Mouse (Mus musculus): ENCODE results near the gene Pigc.

The Pigc gene

DNA sequence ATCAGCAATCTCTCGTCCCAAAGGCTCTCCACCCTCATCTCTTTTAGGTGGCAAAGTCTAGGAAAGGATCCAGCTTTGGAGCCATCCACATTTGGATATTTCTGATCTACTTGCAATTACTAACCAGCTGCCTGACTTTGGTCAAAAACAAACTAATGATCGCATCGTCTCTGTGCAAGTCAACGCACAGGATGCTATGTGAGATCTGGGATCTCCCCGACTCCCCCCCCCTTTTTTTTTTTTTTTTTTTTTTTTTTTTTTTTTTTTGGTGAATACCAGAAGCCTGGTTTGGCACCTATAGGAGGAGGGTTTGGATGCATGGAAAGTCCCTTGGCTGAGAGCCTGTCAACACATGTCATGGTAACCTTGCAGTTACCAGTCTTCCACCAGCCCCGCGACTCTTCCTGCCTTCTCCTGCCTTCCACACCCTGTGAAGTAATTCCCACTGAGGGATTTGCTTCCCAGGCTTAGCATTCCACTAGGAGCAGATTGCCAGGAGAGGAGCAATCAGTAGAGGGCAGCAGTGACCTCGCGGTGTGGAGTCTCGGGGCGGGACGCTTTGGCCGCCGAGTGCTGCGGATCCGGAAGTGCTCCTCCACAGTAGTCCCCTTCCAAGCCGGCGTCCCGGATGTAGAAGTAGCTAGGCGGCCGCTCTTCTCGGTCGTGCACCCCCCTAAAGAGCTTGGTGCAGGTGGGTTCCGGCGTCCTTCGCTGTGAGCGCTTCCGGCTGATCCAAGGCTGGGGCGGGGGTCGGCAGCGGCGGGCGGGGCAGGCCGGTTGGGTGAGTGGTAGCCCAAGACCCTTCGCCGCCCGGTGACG is at the start of gene Pigc:
Gene Pigc (plus strand): TSS at position 598 of the 819 bp plus-strand sequence.
- in situ Hi-C loops (cut with MboI, MseI), result no loop called here

DNA sequence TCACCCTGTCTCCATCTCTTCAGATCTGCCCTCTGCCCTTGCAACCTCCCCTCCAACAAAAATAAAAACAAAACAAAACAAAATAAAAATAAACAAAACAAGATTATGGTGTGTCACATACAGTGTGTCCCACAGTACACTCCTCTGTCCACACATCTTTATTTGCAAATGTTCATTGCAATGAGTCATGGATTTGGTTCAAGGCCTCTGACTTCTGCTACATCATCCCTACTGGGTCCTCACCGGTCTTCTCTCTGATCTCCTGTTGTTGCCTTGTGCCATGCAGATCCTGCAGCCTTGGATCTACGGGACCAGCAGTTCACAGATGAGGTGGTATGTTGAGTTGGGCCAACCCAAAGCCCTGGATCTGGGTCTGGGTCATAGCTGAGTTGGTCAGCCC is 49.4 kb upstream of the Pigc start:
- in situ Hi-C loops (cut with MboI, MseI), result no loop called here

DNA sequence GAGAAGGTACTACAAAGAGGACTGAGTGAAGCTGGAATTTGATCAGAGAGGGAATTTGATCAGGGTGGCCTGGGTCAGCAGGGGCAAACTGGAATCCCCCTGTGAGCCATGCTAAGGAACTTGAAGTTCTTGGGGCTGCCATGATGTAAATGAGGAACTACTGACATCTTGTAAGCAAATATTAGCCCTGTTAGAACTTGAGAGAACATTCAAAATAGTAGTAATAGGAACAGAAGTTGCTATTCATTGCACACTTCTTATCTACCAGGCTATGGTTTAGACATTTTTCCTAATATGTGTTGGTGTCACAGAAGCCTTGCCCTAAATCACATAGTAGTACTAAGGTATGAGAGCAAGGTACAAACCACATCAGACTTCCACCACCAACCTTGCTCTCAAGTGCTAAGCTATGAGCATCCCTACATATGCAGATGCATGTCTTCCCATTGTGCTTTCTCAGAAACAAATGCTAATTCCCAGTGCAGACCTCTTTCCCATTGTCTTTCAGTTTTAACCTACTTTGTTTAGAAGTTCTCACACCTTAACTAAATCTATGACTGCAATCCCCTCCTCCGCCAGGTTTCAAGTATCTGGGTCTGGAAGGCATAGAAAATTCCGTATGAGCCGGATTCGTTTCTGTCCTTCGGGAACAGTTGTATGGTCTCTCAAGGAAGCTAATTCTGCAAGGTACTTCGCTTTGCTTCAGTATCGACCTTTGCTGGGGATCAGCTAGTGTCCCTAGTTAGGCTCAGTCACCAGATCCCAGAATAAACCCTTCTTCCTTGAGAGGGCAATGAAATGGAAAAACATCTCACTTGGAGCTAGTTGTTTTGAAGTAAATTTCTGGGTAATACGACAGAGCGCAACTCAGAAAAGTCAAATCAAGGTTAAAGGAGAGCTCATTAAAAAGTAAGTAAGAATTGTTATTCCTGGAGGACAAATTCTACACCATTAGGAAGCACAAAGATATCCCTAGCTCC is 48.2 kb upstream of the Pigc start:
- in situ Hi-C loops (cut with MboI, MseI), result no loop called here

DNA sequence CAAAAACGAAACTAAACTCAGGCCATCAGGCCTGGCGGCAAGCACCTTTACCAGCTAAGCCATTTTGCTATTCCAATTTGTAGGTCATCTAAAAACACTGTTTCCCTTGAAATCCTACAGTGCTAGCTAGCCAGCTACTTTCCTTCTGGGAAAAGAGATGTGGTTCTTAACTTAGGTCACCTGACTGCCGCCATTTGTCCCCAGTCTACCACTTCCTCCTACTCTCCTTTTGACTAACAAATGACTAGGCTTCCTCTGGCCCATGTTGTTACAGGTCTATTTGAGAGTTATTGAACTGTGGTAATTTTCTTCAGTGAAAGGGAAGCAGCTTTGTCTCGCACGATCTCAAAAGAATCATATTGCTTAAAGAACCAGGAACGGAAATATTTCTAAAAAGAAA is 47.1 kb upstream of the Pigc start:
- in situ Hi-C loops (cut with MboI, MseI), result no loop called here

DNA sequence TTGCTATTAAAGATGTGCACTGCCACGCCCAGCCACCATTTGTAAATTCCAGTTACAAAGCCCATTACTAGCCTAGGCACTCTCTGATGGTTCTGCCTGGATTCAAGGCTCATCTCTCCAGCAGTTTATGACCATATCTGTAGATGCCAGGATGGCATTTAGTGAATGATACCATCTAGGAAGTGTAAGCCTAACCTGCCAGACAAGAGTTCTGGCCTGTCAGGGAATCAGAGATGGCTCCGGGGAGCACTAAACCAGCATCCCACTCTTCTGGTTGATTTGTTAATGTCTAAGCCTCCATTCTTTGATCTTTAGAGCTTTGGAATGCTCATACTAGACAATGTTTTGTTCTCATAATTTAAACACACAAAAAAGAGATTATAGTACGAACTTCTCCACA is 44.7 kb upstream of the Pigc start:
- in situ Hi-C loops (cut with MboI, MseI), result no loop called here

DNA sequence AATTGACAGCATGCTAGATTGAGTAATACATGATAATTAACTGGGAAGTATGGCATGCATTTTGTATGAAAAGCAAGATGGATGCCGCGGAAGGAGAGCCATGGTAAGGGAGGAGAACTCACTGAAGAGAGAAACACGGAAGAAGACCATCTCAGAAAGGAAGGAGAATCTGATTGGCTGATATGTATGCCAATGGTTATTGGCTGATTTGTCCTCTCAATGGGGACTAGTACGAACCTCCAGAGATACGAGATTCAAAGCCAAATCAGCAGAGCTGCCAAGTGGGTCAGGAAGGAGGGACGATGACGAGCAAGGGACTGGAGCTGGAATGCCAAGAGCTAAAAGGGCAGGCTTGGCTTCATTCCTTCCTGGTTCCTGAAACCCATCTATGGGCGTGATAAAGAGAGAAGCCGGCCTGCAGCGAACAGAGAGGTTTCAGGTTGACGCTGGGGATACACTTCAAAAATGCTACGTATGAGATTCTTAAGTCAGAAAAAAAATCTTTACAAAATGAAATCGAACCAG is 43.6 kb upstream of the Pigc start:
- in situ Hi-C loops (cut with MboI, MseI), result no loop called here

DNA sequence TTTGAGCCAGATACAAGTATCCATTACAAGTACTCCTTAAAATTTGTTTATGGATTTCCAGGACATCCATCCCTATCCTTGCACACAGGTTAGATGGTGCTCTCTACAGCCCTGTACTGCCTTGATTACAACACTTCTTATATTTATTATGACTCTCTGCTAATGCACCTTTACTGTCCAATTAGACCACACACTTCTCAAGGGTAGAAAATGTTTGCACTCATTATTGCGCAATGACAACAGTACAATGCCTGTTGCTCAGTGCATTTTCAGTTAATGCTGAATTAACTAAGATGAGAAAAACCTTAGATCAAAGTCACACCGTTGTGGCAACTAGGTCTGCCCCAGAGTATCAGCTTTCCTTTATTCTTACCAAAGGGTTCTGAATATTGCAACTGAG is 41.0 kb upstream of the Pigc start:
- in situ Hi-C loops (cut with MboI, MseI), result no loop called here

DNA sequence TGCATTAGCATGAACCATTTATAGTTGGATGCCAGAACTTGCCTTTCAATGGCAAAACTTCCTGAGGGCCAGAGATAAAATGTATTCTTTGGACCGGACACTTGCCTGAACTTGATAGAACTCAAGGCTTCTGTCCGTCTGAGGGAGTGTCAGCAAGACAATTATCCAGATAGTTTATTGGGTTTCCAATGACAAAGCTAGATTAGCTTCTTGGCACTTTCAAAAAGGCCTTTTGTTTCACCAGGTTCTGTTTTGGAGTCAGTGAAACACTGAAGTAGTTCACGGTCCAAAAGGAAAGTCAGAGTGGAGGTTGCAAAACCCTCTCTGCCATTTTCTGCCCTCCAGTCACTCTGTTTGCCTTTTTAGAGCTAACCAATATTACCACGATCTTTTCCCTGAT is 37.7 kb upstream of the Pigc start:
- in situ Hi-C loops (cut with MboI, MseI), result no loop called here

DNA sequence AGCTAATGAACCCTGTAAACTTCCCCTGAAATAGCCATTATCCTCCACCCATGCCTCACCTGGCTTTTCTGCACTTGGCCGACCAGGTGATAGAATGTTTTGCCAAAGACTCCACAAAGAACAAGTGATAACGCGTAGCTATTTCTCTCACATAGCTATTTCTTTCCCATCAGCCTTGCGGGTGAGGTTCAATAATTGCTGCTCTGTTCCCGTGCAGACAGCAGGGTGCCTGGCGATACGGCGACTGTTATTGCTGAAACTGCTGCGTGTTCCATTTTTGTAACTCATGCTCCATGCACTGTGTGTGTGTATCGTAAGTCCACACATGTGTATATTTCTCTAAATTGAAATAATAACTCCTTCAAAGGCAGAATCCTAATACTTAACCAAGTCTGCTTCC is 37.2 kb upstream of the Pigc start:
- in situ Hi-C loops (cut with MboI, MseI), result no loop called here

DNA sequence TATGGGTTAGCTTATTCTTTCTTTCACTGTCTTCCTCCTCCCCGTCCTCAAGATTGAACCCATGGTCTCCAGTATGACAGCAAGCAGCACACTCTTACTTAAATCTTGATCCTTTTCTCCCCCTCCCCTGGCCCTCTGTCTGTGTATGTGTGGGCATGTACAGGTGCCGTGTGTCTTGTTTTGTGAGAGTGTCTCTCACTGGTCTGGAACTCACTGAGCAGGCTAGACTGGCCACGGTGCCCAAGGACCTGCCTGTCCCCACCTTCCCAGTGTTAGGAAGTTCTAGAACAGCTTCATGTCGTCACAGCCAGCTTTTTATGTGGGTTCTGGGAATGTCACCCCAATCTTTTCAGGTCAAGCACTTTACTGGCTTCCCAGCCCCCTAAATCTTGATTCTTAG is 36.7 kb upstream of the Pigc start:
- in situ Hi-C loops (cut with MboI, MseI), result no loop called here

DNA sequence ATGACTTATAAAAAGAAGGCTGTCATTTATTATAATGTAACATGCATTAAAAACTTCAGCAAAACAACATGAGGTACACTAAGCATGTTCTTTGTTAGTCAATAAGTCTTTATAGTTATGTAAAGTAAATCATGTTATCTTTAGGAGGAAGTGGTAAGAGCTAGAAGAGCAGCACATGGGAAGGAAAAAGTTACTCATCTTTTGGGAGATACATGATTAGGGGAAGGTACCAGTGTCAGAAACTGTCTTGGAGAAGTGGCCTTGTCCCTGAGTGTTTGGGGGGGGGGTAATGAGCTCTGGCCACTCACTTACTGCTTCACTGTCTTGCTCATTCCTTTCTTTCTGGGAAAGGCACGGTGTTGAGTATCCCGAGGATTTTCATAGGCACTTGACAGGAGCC is 26.9 kb upstream of the Pigc start:
- in situ Hi-C loops (cut with MboI, MseI), result no loop called here

DNA sequence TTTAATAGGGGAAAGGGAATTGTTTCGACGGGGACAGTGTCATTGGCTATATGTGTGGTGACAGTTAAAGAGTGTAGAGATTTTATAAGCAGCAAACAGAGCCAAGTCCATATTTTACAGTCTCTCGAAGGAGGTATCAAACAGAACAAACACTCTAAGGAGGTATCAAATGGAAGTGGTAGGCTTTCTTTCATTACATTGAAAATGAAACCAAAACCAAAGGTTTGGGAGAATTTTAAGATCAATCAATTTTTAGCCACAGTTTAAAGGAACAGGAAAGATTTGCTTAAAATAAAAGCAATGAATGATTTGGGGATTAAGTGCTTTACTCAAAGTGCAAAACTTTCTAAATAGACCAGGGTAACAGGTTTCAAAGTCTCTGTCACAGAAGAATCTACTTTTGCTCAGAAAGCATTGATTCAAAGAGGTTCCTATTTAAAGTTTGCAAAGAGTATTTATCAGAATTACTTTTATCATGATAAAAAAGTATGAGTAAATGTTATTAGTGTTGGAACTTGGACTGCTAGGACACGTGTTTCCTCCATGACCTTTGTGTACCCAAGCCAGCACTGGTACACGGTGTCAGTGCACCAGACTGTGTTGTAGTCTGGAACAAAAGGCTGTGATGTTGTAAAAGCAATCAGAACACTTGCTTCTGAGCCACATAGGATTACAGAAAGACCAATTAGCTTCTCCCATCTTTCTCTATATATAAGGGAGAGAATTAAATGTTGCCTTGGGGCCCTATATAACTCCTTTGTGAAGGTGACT is 17.8 kb upstream of the Pigc start:
- in situ Hi-C loops (cut with MboI, MseI), result no loop called here

DNA sequence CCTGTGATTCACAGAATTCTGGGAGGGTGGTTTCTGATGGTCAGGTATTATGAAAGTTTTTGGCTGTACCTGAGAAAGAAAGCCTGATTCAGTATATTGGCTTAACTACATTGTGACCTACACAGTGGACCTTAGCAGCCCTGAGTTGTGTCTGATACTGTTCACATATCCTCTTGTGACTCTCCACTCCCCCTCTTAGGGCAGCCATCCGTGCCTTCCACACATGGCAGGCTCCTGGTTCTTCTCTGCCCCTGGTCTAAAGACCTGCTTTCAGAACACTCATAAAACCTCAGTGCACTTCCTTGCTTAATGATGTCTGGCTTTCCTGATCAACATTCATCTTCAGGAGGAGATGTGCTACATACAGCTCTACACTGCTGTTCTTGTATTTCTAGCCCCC is 16.4 kb upstream of the Pigc start:
- in situ Hi-C loops (cut with MboI, MseI), result no loop called here

DNA sequence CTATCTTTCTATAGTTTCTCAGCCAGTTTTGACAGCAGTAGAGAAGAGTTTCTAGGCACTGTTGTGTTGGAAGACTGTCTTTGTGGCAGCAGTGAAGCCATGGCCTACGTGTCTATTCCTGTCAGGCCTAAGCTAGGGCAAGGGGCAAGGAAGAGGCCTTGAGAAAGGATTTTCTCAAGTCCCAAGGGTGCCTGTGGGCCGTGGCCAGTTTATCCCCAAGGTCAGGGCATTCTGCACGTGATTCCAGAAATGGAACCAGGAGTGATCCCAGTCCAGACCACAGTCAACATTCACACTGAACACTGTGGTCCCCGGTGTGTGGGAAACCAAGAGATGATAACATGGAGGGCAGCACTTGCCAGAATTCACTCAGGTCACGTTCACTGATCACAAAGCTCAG is 13.1 kb upstream of the Pigc start:
- in situ Hi-C loops (cut with MboI, MseI), result loop anchor here (5.0 kb wide), 1 partner anchor 69 kb away; no protein-coding TSS in a partner anchor

DNA sequence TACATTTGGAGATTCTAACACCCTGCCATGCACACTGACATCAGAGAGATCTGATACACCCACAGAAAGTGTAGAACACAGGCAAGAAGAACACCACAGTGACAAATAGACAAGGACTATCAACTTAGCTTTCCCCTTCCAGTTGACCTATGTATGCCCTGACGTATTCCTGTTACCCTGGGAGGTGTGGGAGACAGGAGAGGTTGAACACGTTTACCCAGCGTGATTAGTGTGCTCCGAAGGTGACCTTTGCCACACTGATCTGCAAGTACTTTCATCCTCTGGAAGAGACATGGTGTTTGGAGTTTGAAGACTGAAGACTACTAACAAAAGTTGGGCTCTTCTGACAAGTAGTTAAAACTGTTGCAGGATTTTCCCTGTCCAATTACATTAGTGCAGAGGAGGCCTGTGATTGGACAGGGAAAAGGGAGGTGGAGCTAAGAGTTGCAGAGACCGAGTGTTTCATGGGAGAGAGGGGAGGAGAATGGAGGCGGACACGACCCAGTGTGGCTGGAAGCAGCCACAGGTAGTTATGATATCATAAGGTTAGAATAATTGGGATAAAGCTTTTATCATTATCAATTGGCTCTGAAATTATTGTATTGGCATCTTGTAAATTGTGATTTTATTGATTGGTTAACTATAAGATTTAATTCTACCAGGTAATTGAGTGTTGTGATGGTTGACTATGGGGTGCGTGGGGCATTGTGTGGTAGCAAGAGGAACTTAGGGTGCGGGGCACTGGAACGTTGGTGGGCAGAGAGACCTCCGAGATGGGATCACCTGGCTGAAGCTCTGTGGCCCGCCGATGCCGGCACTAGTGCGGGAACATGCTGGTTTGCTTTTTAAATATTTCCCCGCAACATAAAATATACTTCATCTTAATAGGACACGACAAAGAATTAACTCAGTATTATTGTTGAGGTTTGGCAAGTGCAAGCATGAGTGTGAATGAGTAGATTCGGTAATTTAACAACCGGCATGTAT is 10.7 kb upstream of the Pigc start:
- in situ Hi-C loops (cut with MboI, MseI), result loop anchor here (5.0 kb wide), 1 partner anchor 71 kb away; no protein-coding TSS in a partner anchor

DNA sequence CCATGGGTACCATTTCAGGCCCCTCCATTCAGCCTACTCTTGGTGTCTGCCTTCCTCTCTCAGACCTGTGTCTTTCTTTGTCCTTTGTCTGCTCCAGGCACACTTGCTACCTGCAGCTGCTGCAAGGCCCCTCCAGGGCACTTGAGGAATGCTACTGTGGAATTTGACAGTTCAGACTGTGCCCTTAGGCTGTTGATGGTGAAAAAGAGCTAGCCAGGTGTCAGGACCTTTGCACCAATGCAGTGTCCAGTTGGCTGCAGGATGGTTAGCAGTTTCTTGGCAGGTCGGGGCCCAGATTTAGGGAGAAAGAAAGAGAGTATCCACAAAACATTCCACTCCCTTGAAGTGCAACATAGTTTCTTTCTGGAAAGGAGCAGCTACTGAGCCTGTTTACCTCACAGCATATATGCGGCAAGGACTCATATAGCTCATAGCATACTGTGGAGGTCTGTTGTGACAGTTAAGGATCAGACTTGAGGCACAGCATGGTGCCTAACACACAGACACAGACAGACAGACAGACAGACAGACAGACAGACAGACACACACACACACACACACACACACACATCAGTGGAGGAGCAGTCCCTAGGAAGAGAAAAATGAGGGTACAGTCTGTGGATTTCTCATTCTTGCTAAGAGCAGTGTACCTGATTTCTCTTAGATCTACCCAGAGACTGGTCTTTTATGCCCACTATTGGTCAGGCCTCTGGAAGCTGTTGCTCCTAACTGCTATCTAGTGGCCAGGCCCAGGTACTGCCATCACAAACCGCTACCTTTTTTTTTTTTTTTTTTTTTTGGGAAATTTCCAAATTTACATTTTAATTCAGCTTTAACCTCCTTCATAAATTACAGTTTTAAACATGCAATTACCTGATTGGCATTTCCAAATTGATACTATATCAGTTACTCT is 6.3 kb upstream of the Pigc start:
- in situ Hi-C loops (cut with MboI, MseI), result no loop called here

DNA sequence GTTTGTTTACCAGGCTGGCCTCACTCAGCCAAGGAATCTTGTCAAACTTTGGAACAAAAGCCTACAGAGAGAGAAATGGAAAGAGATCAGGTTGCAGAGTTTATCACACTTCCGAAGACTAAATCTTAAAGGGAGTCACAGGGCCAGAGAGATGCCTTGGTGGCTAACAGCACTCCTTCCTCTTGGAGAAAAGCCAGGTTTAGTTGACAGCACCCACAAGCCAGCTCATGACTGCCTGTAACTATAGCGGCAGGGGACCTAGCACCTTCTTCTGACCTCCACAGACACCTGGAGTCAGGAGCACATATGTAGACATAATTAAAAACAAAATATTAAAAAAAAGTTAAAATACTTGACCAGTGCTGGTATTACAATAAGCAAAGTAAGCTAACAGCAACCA is 1.1 kb upstream of the Pigc start:
- in situ Hi-C loops (cut with MboI, MseI), result no loop called here

DNA sequence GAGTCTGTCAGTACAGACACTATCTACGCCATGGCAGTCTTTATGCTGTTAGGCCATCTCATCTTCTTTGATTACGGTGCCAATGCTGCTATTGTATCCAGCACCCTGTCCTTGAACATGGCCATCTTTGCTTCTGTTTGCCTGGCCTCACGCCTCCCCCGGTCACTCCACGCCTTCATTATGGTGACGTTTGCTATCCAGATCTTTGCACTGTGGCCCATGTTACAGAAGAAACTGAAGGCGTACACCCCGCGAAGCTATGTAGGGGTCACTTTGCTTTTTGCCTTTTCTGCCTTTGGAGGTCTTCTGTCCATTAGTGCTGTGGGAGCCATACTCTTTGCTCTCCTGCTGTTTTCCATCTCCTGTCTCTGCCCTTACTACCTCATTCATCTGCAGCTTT is 1.9 kb downstream of the Pigc start:
- in situ Hi-C loops (cut with MboI, MseI), result no loop called here

DNA sequence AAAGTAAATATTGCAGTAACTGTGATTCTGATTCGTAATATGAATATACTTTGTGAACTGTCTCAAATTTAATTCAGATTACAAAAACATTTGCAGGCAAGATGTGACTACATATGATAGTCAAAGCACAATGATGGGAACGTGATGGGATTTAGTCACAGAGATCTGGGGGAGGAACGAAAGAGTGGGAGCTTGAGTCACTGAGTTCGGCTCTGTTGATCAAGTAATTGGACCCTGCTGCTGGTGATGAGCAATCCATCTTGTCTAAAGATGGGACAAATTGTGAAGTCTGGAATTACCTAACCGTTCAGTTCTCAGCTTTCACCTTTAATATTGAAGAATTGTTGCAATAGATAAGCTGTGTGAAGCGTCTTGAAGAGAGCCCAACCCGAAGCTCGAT is 3.2 kb downstream of the Pigc start:
- in situ Hi-C loops (cut with MboI, MseI), result no loop called here
